ENCODE assay signal across 7 mouse cellular contexts in the genomic region with DNA sequence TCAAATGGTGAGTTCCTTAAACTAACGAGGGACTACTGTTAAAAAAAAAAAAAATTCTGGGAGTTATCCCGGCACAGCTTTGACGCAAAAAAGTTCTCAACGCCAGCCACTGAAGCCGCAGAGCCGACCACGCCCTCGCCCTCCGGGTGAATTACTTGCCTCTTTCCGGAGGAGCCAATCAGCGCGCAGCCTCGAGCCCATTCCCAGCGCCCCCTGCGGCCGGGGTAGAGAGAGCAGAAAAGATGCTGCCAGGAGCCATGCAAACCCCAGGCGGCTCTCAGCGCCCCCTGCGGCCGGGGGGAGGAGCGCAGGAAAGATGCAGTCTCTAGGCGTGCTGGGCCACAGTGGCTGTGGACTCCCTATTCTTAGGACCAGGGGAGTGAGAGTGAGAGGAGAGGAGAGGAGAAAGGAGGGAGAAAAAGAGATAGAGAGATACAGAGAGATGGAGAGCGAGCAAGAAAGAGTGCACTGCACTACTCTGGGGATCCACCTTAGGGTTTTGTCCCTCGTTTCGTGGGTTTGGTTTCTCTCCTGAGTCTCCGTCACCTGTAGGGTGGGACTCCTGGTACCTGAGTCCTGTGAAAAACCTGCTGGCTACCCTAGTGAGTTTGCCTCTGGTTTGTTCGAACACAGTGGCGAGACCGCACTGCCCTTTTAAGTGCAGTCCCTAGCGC. TPM values are rescaled to one million over a fixed set of nuclear protein-coding genes. Genes with fewer than 3 reads are reported as not detected.
DNase-seq lines count a peak whose midpoint lies in the region; ATAC-seq lines count a peak whose summit lies in the region.

No protein-coding gene starts in this region.

- no peaks in the 10 kb centered on the region for H3K9me3 ChIP-seq in embryonic facial prominence, embryonic 10.5 days
- H3K9me3 ChIP-seq in limb, embryonic 10.5 days (replicated peaks), result no peaks in the 10 kb centered on the region
- H3K9me3 ChIP-seq in midbrain, embryonic 13.5 days, result no peaks in the 10 kb centered on the region

- 1% methylated on average over 30 of the region's 30 CpGs for WGBS in embryonic facial prominence, embryonic 10.5 days
- WGBS in limb, embryonic 10.5 days, result under 1% methylated on average over 30 of the region's 30 CpGs
- under 1% methylated on average over 30 of the region's 30 CpGs for WGBS in midbrain, embryonic 13.5 days

- H3K36me3 ChIP-seq in embryonic facial prominence, embryonic 10.5 days (replicated peaks), result no peaks in the 10 kb centered on the region
- 0 out of 2 replicates have a peak, but pooled peaks cover 4% of the 10 kb centered on the region for H3K36me3 ChIP-seq in limb, embryonic 10.5 days
- H3K36me3 ChIP-seq in midbrain, embryonic 13.5 days, result peaks cover 3% of the 10 kb centered on the region

- H3K27ac ChIP-seq in embryonic facial prominence, embryonic 10.5 days (replicated peaks), result peak overlapping the region; percentile 87
- H3K27ac ChIP-seq in limb, embryonic 10.5 days, result peak overlapping the region; percentile 85
- H3K27ac ChIP-seq in midbrain, embryonic 13.5 days, result peak overlapping the region; percentile 83

- peak overlapping the region; percentile 39 for H3K9ac ChIP-seq in midbrain, embryonic 13.5 days (replicated peaks)

- peak; percentile 89 for DNase-seq in adrenal gland, postnatal 10 days
- peak; percentile 94 for DNase-seq in embryonic facial prominence, embryonic 10.5 days (ENCODE audit: low spot score)
- peak; percentile 86 for DNase-seq in kidney, adult 11 months
- peak; percentile 91 for DNase-seq in limb, embryonic 10.5 days (ENCODE audit: low spot score)
- DNase-seq in spleen, adult 12 weeks (ENCODE audit: low spot score), result peak; percentile 89

- H3K4me3 ChIP-seq in embryonic facial prominence, embryonic 10.5 days, result peak overlapping the region; percentile 75
- peak overlapping the region; percentile 78 for H3K4me3 ChIP-seq in limb, embryonic 10.5 days
- peak overlapping the region; percentile 81 for H3K4me3 ChIP-seq in midbrain, embryonic 13.5 days (replicated peaks)

- peak; percentile 83 for ATAC-seq in granulocyte monocyte progenitor cell, adult 5-6 weeks (replicated peaks; ENCODE audit: poor library complexity, severe bottlenecking)
- peak; percentile 69 for ATAC-seq in midbrain, embryonic 13.5 days

- no peaks in the 10 kb centered on the region for H3K27me3 ChIP-seq in embryonic facial prominence, embryonic 10.5 days (replicated peaks; ENCODE audit: low read depth, poor library complexity, severe bottlenecking)
- no peaks in the 10 kb centered on the region for H3K27me3 ChIP-seq in limb, embryonic 10.5 days (ENCODE audit: low read depth, poor library complexity, severe bottlenecking)
- no peaks in the 10 kb centered on the region for H3K27me3 ChIP-seq in midbrain, embryonic 13.5 days

- peaks cover 29% of the 10 kb centered on the region for H3K4me1 ChIP-seq in embryonic facial prominence, embryonic 10.5 days
- H3K4me1 ChIP-seq in limb, embryonic 10.5 days, result peaks cover 17% of the 10 kb centered on the region
- H3K4me1 ChIP-seq in midbrain, embryonic 13.5 days (replicated peaks), result peaks cover 23% of the 10 kb centered on the region

- peak overlapping the region; percentile 74 for H3K4me2 ChIP-seq in midbrain, embryonic 13.5 days (replicated peaks)

RNA-seq across cellular contexts. Expression of gene Exd1, which starts 0.4 kb away (rescaled TPM):
- total RNA-seq in adrenal gland, postnatal 10 days (2021), result 1 to 10 TPM in 1 of 2 experiments, under 1 TPM in 1; 0.79 to 1.1 TPM
- polyA plus RNA-seq in embryonic facial prominence, embryonic 10.5 days (2016; fragmentation: Nextera tagmentation; extraction: Ambion mirVana), result 0.65 and 0.68 TPM in 2 replicates
- 0.13 TPM in 1 of 2 replicates, not detected in the other for total RNA-seq in granulocyte monocyte progenitor cell, adult 5-6 weeks (2014; fragmentation: Nextera tagmentation)
- 0.31 TPM in 1 of 2 replicates, not detected in the other for total RNA-seq in granulocyte monocyte progenitor cell, adult 5-6 weeks (2017)
- polyA plus RNA-seq in limb, embryonic 10.5 days (2016; fragmentation: Nextera tagmentation; extraction: Ambion mirVana), result 0.44 and 0.67 TPM in 2 replicates
- polyA plus RNA-seq in midbrain, embryonic 13.5 days (2015; fragmentation: Nextera tagmentation; extraction: Ambion mirVana), result 0.42 and 0.44 TPM in 2 replicates

RNA-seq across cellular contexts. Expression of gene Chp1, which starts 0.5 kb away (rescaled TPM):
- 100 to 1,000 TPM; 192 to 233 TPM for total RNA-seq in adrenal gland, postnatal 10 days (2021)
- polyA plus RNA-seq in embryonic facial prominence, embryonic 10.5 days (2016; fragmentation: Nextera tagmentation; extraction: Ambion mirVana), result 53.3 and 53.6 TPM in 2 replicates
- total RNA-seq in granulocyte monocyte progenitor cell, adult 5-6 weeks (2014; fragmentation: Nextera tagmentation), result 53.9 and 55.8 TPM in 2 replicates
- total RNA-seq in granulocyte monocyte progenitor cell, adult 5-6 weeks (2017), result 46.9 and 53.5 TPM in 2 replicates
- polyA plus RNA-seq in limb, embryonic 10.5 days (2016; fragmentation: Nextera tagmentation; extraction: Ambion mirVana), result 46.9 and 57.3 TPM in 2 replicates
- polyA plus RNA-seq in midbrain, embryonic 13.5 days (2015; fragmentation: Nextera tagmentation; extraction: Ambion mirVana), result 61.2 and 63.4 TPM in 2 replicates

Comparison
In these comparisons a context has a peak if more than half of its experiments do, and no peak if none do; other contexts are left out.
1. Peak in every context shown above with its lines: DNase-seq, ATAC-seq, H3K4me3 ChIP-seq and H3K27ac ChIP-seq.